Mouse (Mus musculus): ENCODE data around the gene Clasp1.

Clasp1 gene

GRCm38 (mm10) chr1:118505746-118506145, 116.9 kb downstream of the Clasp1 start:
- DNase-seq, result no peak

DNA sequence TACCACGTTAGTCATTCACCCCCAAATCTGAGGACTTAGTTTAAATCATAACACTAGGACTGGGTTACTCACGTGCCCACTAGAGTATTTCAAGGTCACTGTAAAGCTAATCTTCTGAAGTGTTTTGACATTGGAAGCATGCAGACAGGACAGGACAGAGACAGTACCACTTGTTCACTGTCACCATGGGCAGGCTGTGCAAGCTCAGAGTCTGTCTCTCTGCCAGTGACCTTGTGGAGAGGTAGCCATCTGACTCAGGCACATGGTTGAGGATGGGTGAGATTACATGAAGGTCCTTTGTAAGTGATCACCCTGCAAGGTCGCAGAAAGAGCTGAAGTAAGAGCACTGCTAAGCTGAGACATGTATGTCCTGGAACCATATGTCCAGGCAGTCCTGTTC, 122.1 kb downstream of the Clasp1 start:
- no peak for DNase-seq

DNA sequence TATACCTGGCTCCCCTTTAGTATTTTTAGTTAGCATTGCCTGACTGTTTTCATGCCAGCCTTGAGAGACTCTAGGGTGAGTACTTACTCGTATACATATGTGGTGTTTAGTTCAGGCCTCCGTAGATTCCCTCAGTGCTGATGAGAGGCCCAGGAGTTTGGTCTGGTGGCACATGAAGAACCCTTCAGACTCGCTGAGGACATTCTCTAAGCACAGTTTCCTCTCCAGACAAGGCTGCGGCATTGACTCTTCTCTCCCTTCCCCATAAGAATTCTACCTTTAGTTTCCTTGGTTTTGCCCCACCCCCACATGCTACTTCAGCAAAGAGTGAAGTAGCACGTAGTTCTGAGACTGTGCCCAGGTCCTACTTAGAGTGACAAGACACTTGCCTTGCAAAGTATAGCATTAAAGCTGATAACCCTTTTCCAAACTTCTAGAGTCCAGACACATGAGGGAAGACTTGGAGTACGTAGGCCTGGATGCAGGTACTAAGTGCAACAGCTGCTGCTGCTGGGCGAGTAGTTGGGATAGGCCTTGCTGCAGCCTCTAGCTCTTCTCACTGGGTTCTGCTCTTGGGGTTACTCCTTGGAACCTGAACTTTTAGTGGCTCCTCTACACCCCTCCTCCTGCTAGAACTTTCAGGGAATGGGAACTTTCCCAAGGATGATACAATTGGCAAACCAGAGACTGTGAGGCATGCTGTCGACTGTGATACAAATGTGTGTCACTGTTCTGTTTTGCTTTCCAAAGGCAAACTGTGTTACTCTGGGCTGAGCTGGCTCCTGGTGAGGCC, 123.1 kb downstream of the Clasp1 start:
- DNase-seq, result no peak

DNA sequence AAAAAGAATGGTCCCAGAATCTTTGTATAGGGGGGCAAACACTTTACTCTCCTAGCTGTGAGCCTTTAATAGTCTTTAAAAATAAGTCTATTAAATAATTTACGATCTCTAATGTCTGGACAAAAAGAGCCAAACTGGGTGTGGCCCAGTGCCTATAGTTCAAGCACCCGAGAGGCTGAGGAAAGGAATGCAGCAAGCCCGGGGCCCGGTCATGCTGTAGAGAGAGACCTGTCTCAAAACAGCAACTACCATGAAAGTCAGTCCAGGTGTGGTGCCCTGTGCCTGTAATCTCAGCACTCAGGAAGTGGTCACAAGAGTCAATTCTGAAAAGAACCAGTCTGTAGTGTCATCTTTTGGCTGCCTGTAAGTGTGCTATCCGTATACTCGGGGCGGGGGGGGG, 127.4 kb downstream of the Clasp1 start:
- DNase-seq, result no peak

GRCm38 (mm10) chr1:118523161-118523560, 134.3 kb downstream of the Clasp1 start:
- DNase-seq, result peak; percentile 13 to 42

DNA sequence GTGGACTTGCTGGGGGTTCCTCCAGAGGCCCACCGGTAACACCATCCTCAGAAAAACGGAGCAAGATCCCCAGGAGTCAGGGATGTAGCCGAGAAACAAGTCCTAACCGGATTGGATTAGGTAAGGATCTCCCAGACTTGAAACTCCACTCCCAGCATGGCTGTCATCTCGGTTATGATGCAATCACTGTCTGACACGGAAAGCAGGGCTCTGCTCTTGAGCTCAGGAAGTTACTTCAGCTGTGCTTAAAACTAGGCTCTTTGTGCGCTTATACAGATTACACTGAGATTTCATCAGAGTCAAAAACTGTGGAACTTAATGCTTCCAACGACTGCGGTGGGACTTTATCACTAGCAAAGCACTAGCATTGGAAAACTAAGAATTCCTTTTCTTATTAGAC, 136.5 kb downstream of the Clasp1 start:
- no peak for DNase-seq

- no peak for DNase-seq
Observed at GRCm38 (mm10) chr1:118529213-118529612, 140.4 kb downstream of the Clasp1 start.

GRCm38 (mm10) chr1:118531259-118531658, 142.4 kb downstream of the Clasp1 start:
- DNase-seq, result no peak

GRCm38 (mm10) chr1:118536021-118536420, 147.2 kb downstream of the Clasp1 start:
- DNase-seq, result no peak

GRCm38 (mm10) chr1:118539046-118539445, 150.2 kb downstream of the Clasp1 start:
- DNase-seq, result peak in 1 of 2 experiments; percentile 15

DNA sequence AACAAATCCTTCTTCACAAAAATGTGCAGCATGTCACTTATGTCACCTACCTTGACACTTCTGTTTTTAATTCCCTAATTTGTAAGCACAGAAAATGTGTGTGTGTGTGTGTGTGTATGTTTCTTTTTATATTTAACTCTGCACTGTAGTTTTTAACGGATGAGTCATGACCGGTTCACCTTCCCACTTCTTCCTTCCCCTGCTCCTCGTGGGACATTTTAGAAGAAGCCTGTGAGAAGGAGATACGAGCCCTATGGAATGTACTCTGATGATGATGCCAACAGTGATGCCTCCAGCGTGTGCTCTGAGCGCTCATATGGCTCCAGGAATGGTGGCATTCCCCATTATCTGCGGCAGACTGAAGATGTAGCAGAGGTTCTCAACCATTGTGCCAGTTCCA, 154.0 kb downstream of the Clasp1 start:
- no peak for DNase-seq

DNA sequence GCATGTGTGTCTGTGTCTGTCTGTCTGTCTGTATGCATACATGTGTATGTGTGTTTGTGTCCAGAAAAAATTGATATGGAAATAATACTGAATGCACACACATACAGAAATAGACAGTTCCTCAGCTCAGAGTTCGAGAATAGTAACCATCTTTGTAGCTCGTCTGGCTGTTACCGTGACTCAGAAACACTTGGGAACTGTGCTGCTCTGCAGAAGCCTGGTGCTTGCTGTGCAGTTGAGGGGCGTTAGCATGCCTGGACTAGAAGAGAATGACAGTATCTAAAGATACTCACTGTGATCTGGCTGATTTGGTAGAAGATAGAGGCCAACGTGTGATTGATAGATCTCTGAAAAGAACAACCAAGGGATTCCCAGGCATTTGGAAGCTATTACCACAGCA, 159.9 kb downstream of the Clasp1 start:
- DNase-seq, result no peak

GRCm38 (mm10) chr1:118551152-118551551, 162.3 kb downstream of the Clasp1 start:
- DNase-seq, result no peak

DNA sequence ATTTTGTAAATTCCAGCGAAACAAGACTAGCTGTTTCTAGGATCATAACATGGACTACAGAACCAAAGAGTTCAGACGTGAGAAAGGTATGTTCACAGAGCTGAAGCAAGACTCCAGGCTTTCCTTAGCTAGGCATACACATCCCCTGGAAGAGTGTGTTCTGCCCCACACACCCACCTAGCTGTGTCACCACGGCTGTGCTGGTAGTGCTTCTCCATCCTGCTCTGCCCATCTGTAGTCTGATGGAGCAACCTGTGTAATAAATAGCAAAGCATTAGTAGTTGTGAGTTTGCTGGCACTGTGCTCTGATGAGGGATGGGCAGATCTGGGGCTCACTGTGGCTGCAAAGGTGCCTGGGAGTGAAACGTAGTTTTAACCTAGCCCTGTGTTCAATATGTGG, 163.2 kb downstream of the Clasp1 start:
- no peak for DNase-seq

- no peak for DNase-seq
Observed at GRCm38 (mm10) chr1:118553045-118553444, 164.2 kb downstream of the Clasp1 start.

GRCm38 (mm10) chr1:118553451-118553850, 164.6 kb downstream of the Clasp1 start:
- DNase-seq, result no peak

GRCm38 (mm10) chr1:118554961-118555360, 166.1 kb downstream of the Clasp1 start:
- no peak for DNase-seq

DNA sequence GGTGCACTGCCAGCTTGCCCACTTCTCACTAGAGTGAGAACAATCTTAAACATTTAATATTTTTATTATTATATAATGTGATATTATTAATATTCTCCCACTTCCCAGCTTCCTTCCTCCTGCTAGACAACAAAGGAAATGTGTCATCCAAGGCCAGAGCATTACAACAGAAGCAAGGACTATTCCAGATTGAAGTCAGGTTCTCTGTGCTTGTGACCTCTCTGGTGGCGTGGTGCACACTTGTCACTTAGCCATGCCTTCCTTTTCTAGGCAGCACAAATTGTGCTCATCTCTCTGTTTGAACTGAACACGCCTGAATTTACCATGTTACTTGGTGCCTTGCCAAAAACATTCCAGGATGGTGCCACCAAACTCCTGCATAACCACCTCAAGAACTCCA, 170.9 kb downstream of the Clasp1 start:
- no peak for DNase-seq

- DNase-seq, result no peak
Observed at GRCm38 (mm10) chr1:118564561-118564960, 175.7 kb downstream of the Clasp1 start.

- no peak for DNase-seq
Observed at GRCm38 (mm10) chr1:118567659-118568058, 178.8 kb downstream of the Clasp1 start.

DNA sequence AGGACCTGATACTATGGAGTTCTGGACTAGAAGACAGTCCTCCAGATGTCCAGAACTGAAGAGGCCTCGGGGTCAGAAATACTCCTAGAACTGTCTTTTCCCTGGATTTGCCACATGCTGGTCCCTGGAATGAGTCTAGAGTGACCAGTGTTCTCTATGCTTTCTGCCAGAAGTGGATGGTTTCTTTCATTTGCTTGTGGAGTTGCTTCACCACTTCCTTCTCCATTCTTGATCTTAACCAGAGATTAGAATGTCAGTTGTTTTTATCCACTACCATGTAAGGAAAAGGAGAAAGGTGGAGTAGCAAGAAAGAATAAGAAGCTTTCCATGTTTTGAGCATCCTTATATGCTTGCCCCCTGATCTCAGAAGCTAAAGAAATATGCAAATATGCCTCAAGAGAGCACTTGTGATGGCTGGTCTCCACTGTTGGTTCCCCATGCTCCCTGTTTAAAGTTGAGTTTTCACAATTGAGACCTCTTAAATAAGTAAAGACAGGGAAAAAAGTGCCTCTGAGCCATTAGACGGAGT, 191.4 kb downstream of the Clasp1 start:
- DNase-seq, result no peak

DNA sequence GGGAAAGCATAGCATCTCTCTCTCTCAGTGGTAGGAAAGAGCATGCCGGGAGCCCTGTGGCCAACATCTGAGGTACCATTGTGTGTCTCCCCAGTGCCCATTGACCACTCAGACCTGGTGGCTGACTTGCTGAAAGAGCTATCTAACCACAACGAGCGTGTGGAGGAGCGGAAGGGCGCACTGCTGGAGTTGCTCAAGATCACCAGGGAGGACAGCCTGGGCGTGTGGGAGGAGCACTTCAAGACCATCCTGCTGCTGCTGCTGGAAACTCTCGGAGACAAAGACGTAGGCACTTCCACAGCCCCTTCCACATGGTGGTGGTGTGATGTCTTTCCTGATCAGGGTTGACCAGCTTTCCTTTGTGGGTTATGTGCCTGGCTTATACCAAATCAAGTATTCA, 192.3 kb downstream of the Clasp1 start:
- DNase-seq, result no peak

DNA sequence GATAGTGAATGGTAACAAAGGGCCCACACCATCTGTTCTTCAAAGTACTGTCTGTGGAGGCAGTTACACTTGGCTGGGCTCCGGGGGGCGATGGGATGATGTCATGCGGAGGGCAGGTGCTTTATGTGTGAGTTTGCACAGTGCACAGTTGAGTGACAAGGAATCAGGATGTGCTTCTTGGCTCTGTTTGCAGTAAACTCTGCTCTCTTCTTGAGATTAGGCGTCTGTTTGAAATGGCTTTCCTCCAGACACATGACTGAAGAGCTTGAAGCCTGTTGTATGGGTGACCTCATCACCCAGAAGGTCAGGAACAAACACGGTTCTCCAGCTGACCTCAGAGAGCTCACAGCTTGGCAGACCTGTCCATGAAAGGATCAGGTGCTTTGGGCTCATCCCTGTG, 200.9 kb downstream of the Clasp1 start:
- no peak for DNase-seq

- DNase-seq, result peak; percentile 14 to 74
Observed at GRCm38 (mm10) chr1:118592933-118593332, 204.1 kb downstream of the Clasp1 start.

- DNase-seq, result peak in 1 of 2 experiments; percentile 8
Observed at GRCm38 (mm10) chr1:118595395-118595794, 206.5 kb downstream of the Clasp1 start.
